Mouse (Mus musculus): ENCODE measurements at regions not wholly inside any gene's neighbourhood (a gene's known extent, or its start where the extent isn't known, plus 50 kb on each side); places are given as distances from the start of the nearest gene placed in this dataset.

DNA sequence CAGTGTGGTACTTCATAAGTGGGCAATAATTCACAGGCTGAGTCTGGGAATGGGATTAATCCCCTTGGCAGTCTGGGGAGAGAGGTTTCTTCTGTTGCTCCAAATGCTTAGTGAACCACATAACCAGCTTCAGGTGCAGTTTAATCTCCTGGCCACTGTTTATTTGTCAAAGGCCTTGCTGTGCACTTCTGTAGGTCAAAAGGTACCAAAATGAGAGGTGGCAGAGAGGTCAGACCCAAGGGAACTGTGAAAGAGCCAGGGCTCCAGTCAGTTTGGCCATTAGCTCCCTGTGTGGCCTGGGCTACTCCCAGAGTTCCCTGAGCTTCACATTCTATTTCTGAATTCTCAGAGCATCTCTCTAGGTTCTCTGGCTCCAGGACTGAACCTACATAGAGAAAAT lies 229.6 kb upstream of the Nt5c1b start:
- Histone ChIP-seq H3K9ac (replicated peaks) (no peak overlapping the region), H3K36me3 (no peaks in the 10 kb centered on the region), H3K27ac (replicated peaks) (no peak overlapping the region), H3K9me3 (no peaks in the 10 kb centered on the region), H3K27me3 (no peaks in the 10 kb centered on the region), H3K4me2 (replicated peaks) (no peak overlapping the region), H3K4me3 (no peak overlapping the region), H3K4me1 (no peaks in the 10 kb centered on the region)
- no peak for ATAC-seq (replicated peaks)

DNA sequence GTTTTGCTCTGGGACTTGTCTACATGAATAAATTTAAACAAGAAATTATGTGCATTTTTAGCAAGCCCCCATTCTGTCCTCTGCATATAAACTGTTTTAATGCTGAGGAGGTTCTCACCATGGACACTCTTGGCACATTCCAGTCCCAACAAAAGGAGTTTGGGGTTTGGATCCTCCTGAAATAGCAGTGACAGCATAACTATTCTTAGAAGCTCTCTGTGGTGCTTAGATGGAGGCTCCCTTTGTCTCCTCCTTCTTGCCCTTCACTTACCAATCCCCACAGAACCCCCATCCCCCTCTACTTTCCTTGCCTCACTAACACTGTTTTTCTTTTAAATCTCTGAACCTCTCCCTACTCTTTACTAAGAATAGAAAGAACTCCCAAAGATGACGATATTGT lies 208.9 kb upstream of the Nt5c1b start:
- ATAC-seq (replicated peaks): no peak
- no peaks in the 10 kb centered on the region for H3K4me1 ChIP-seq
- no peak overlapping the region for H3K4me3 ChIP-seq
- no peaks in the 10 kb centered on the region for H3K9me3 ChIP-seq
- no peak overlapping the region for H3K9ac ChIP-seq (replicated peaks)
- H3K27me3 ChIP-seq: no peaks in the 10 kb centered on the region
- no peak overlapping the region for H3K27ac ChIP-seq (replicated peaks)
- no peak overlapping the region for H3K4me2 ChIP-seq (replicated peaks)
- no peaks in the 10 kb centered on the region for H3K36me3 ChIP-seq
- WGBS: 68% methylated on average over 1 of the region's 1 CpGs

DNA sequence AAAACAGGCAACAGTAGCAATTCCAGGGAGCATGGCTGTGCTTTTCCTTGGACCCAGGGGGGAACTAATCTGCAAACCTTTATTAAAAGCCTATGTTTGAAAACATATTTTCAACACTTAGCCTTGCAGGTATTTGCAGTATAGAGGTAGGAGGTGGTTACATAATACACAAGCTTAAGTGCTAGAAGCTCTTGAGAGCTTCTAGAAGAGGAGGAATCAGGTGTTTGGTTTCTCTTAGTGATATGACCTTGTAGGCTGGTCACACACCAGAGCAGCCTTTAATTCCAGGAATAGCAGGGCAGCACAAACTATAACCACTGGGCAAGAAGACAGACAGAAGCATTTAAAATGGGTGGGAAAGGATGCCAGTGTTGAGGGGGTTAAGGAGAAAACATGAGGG lies 201.7 kb upstream of the Nt5c1b start:
- Histone ChIP-seq H3K4me2 (replicated peaks) (no peak overlapping the region), H3K27me3 (no peaks in the 10 kb centered on the region), H3K36me3 (no peaks in the 10 kb centered on the region), H3K9ac (replicated peaks) (no peak overlapping the region), H3K9me3 (no peaks in the 10 kb centered on the region), H3K4me3 (no peak overlapping the region), H3K27ac (replicated peaks) (no peak overlapping the region), H3K4me1 (no peaks in the 10 kb centered on the region)
- no peak for ATAC-seq (replicated peaks)

DNA sequence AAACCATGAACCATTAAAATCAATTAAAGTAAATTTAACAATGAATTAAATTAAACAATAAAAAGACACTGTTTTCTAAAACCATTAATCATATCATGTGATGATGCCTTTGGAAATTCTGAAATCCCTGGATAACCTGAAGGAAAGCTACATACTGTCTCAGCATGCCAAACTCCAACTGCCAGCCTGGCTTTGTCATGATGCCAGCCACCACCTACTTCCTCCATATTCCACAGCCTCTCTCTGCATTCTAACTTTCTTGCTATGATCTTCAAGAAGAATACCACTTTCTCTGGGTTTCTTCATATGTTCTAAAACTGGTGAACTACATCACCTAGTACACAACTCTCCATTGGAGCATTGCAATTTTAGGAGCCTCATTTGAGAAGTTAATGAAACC lies 201.2 kb upstream of the Nt5c1b start:
- no peaks in the 10 kb centered on the region for H3K9me3 ChIP-seq
- ATAC-seq (replicated peaks): no peak
- H3K4me3 ChIP-seq: no peak overlapping the region
- H3K27ac ChIP-seq (replicated peaks): no peak overlapping the region
- H3K36me3 ChIP-seq: no peaks in the 10 kb centered on the region
- H3K4me2 ChIP-seq (replicated peaks): no peak overlapping the region
- H3K4me1 ChIP-seq: no peaks in the 10 kb centered on the region
- H3K27me3 ChIP-seq: no peaks in the 10 kb centered on the region
- H3K9ac ChIP-seq (replicated peaks): no peak overlapping the region

DNA sequence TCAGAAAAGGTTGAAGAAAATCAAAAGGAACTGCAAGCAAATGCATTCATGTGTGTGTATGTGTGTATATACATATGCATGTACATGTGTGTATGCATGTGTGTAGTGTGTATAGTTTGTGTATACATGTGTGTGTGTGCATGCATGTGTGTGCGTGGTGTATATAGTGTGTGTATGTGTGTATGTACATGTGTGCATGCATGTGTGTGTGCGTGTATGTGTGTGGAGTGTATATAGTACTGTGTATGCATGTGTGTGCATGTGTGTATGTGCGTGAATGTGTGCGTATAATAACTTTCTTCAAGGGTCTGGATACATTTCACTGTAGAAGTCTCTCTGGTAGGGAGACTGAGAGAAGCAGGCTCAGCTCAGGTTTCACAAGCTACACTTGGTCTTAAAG lies 191.1 kb upstream of the Nt5c1b start:
- Histone ChIP-seq H3K9ac (replicated peaks) (no peak overlapping the region), H3K4me2 (replicated peaks) (no peak overlapping the region), H3K27me3 (no peaks in the 10 kb centered on the region), H3K4me3 (no peak overlapping the region), H3K36me3 (no peaks in the 10 kb centered on the region), H3K27ac (replicated peaks) (no peak overlapping the region), H3K4me1 (no peaks in the 10 kb centered on the region), H3K9me3 (no peaks in the 10 kb centered on the region)
- 95% methylated on average over 4 of the region's 4 CpGs for WGBS
- ATAC-seq (replicated peaks): no peak

DNA sequence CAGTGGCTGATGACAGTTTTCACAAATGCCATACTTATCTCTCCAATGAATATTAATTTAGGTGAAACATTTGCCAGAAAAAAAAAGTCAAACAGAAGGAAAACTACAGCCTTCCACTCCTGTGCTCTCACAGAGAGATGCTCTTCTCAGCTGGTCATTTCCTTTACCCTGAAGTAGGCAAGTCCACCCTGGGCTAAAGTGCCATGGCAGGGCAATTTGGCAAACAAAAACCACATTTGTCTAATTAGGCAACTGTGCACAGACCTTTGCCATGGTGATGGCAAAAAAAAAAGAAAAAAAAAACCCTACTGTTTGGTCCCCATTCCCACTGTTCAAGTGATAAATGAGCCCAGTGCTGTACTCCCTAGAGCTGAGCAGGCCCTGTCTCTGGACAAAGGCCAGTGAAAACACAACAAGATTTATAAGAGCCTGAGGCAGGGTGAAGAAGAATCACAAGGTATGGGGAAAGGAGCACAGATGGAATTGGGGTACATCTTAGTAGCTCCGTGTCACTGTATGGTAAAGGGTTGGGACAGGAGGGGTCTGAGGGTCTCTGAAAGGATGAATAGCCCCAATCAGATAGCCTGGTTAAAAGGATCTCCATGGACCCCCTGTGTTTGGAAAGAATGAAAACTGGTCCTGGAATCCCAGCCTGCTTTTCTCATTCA lies 190.5 kb upstream of the Nt5c1b start:
- Histone ChIP-seq H3K27me3 (no peaks in the 10 kb centered on the region), H3K36me3 (no peaks in the 10 kb centered on the region), H3K9ac (replicated peaks) (no peak overlapping the region), H3K4me2 (replicated peaks) (no peak overlapping the region), H3K4me3 (no peak overlapping the region), H3K4me1 (no peaks in the 10 kb centered on the region), H3K9me3 (no peaks in the 10 kb centered on the region), H3K27ac (replicated peaks) (no peak overlapping the region)
- 31% methylated on average over 1 of the region's 1 CpGs for WGBS
- ATAC-seq (replicated peaks): no peak

DNA sequence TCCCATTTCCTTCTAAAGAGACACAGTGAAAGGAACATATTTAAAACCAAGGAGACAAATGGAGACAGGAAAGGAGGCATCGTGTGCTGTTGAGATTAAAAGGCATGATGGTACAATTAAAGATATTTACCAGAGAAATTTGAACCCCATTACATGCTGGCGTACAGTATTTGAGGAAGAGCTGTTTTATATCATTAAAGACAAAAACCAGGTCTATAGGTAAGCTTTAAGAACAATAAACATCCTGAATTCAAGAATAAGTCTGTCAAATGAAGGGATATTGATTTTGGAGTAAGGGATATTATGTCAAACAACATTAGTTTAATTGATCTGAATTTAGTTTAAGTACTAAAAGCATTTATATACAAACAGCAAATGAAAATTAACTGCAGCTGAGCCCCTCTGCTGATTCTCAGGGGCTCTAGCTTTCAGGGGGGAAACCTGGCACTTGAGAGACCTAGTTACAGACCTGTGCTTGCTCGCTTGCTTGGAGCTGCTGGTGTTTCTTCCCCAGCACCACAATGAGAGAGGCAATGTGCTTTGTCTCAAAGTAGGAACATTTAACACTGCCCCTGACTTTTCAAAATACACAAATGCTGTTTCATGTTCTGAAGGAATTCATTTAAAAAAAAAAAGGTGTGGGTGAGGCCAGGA lies 189.8 kb upstream of the Nt5c1b start:
- H3K27ac ChIP-seq (replicated peaks): no peak overlapping the region
- H3K4me3 ChIP-seq: no peak overlapping the region
- H3K4me2 ChIP-seq (replicated peaks): no peak overlapping the region
- no peaks in the 10 kb centered on the region for H3K27me3 ChIP-seq
- ATAC-seq (replicated peaks): no peak
- H3K36me3 ChIP-seq: no peaks in the 10 kb centered on the region
- no peak overlapping the region for H3K9ac ChIP-seq (replicated peaks)
- WGBS: 52% methylated on average over 3 of the region's 3 CpGs
- H3K4me1 ChIP-seq: no peaks in the 10 kb centered on the region
- H3K9me3 ChIP-seq: no peaks in the 10 kb centered on the region

DNA sequence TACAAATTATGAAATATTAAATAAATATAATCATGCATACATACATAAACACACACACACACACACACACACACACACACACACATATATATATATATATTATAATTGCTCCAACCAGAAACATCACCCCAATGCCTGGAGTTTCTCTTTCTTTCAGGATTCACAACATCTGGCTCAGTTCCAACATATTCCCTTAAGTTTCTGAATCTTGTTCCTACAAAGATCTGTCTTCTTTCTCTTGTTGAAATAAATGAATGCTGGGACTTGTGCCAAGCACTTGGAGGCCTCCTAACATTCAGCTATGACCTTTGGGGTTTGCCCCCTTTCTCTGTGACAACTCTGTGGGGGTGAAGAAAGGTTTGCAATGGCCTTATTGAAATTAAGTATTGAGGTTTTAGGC lies 187.2 kb upstream of the Nt5c1b start:
- ATAC-seq (replicated peaks): no peak
- H3K4me1 ChIP-seq: no peaks in the 10 kb centered on the region

DNA sequence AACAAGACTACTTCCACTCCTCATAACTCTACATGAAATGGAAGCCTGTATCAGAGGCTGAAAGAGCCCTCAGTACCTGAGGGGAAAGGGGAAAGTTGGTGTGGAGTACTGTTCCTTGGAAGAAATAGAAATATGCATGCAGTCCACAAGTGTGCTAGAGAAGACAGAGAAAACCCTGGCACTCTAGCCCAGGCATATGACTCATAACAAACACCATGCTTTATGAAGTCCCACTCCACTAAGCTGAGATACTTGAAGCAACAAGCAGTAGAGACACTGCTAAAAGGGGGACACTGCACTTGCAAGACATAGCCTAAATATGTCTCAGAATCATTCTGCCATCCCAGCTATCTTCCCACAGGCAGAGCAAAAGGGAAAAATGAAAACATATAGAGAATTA lies 183.2 kb upstream of the Nt5c1b start:
- ATAC-seq (replicated peaks): no peak
- Histone ChIP-seq H3K9me3 (no peaks in the 10 kb centered on the region), H3K27me3 (no peaks in the 10 kb centered on the region), H3K4me3 (no peak overlapping the region), H3K4me1 (no peaks in the 10 kb centered on the region), H3K4me2 (replicated peaks) (no peak overlapping the region), H3K27ac (replicated peaks) (no peak overlapping the region), H3K36me3 (no peaks in the 10 kb centered on the region), H3K9ac (replicated peaks) (no peak overlapping the region)

More for the DNA sequence above, 187.2 kb upstream of the Nt5c1b start:
- Histone ChIP-seq H3K4me2 (replicated peaks) (no peak overlapping the region), H3K9me3 (no peaks in the 10 kb centered on the region), H3K4me3 (no peak overlapping the region), H3K36me3 (no peaks in the 10 kb centered on the region), H3K27ac (replicated peaks) (no peak overlapping the region), H3K27me3 (no peaks in the 10 kb centered on the region), H3K9ac (replicated peaks) (no peak overlapping the region)

DNA sequence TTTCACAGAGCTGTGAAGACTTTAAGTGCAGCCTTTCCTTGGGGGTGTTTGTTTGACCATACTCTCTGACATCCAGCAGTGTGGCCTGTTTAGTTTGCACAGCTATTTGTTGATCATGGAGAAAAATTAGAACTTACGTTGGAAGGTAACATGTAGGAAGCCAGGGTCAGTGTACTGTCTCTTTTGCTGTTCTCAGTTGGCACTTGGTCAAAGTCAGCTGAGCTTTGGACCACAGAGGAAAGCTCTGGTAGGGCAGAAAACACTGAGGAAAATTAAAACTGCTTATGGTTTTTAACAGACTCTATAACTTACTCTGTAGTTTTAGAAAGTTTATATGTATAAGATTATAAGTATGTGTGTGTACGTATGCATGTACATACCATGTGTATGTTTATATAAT lies 180.0 kb upstream of the Nt5c1b start:
- no peak overlapping the region for H3K27ac ChIP-seq (replicated peaks)
- H3K4me3 ChIP-seq: no peak overlapping the region
- H3K27me3 ChIP-seq: no peaks in the 10 kb centered on the region
- no peaks in the 10 kb centered on the region for H3K9me3 ChIP-seq
- H3K36me3 ChIP-seq: no peaks in the 10 kb centered on the region
- H3K4me1 ChIP-seq: no peaks in the 10 kb centered on the region
- ATAC-seq (replicated peaks): no peak
- no peak overlapping the region for H3K9ac ChIP-seq (replicated peaks)
- WGBS: 89% methylated on average over 2 of the region's 2 CpGs
- H3K4me2 ChIP-seq (replicated peaks): no peak overlapping the region

DNA sequence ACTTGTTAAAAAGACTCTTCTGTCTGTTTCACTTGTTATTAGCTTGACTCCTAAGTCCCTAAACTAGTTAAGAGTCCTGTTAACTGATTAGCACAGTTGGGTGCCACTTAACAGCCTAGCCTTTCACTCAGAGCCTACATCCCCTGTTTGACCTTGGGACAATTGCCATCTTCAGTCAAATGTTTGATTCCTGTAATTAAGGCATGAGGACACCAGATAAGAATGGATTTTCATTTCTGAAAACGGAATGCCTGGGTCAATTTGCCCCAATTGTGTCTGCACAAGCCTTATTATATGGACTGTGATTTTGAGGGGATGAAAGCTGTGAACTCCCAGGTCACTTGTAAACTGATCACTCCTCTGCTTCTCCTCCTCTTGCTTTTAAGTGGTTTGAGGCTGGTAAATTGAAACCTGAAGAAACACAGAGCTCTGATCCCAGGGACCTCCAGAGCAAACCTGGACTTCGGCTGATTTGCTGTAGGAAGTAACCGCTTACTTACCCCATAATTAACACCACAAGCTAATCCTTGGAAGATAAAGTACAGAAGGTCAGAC lies 171.8 kb upstream of the Nt5c1b start:
- Histone ChIP-seq H3K27me3 (no peaks in the 10 kb centered on the region), H3K4me2 (replicated peaks) (no peak overlapping the region), H3K27ac (replicated peaks) (no peak overlapping the region), H3K9ac (replicated peaks) (no peak overlapping the region), H3K36me3 (no peaks in the 10 kb centered on the region), H3K4me1 (no peaks in the 10 kb centered on the region), H3K9me3 (no peaks in the 10 kb centered on the region), H3K4me3 (no peak overlapping the region)
- ATAC-seq (replicated peaks): no peak
- 28% methylated on average over 3 of the region's 3 CpGs for WGBS

DNA sequence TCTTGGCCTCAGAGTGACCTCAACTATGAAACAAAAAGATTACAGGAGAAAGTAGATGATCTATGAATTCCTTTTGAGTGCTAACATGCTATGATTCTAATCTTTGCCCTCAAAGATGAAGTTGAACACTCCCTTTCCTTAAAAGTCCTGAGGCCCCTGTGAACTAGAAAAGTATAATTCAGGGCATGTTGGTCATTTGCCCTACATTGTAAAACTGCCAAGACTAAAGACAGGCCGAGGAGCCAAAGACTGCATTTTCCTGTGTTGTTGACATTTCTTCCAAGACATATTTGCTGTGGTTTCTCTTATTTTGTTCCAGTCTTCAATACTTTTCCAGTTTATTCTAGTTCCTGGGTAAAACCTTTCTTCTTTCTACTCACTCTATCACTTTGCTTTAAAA lies 159.9 kb upstream of the Nt5c1b start:
- H3K4me1 ChIP-seq: no peaks in the 10 kb centered on the region
- H3K27ac ChIP-seq (replicated peaks): no peak overlapping the region
- no peak overlapping the region for H3K4me2 ChIP-seq (replicated peaks)
- no peaks in the 10 kb centered on the region for H3K36me3 ChIP-seq
- no peak overlapping the region for H3K4me3 ChIP-seq
- H3K9ac ChIP-seq (replicated peaks): no peak overlapping the region
- 90% methylated on average over 1 of the region's 1 CpGs for WGBS
- H3K27me3 ChIP-seq: no peaks in the 10 kb centered on the region
- no peaks in the 10 kb centered on the region for H3K9me3 ChIP-seq
- no peak for ATAC-seq (replicated peaks)

DNA sequence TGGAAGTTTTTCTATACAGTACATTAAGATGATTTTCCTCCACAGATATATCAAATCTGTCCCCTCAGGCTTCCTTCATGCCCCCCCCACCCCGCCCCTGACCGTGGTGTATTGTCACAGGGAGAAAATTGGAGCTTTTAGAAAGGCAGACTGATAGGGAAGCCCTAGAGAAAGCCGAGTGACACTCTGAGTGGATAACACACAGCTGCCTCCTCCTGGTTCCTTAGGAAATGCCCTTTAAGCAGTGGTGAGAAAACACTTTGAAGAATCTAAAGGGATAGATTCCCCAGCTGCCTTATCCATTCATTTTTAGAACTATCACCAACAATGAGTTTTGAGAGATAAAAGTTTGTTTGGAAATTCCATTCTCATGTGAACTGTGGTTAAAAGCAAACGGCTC lies 147.0 kb upstream of the Nt5c1b start:
- Histone ChIP-seq H3K27ac (replicated peaks) (no peak overlapping the region), H3K4me2 (replicated peaks) (no peak overlapping the region), H3K36me3 (no peaks in the 10 kb centered on the region), H3K9ac (replicated peaks) (no peak overlapping the region), H3K27me3 (no peaks in the 10 kb centered on the region), H3K4me3 (no peak overlapping the region), H3K9me3 (no peaks in the 10 kb centered on the region), H3K4me1 (no peaks in the 10 kb centered on the region)
- 46% methylated on average over 4 of the region's 4 CpGs for WGBS
- ATAC-seq (replicated peaks): no peak

Measured in forebrain, embryonic 15.5 days (tissue).